Mouse (Mus musculus) cerebellum, adult 18-20 months (tissue): ENCODE measurements at regions not wholly inside any gene's neighbourhood (a gene's known extent, or its start where the extent isn't known, plus 50 kb on each side); places are given as distances from the start of the nearest gene placed in this dataset.
"Not testable (repeated sequence)": the region's sequence is repeated elsewhere in the genome, so short reads cannot be mapped to it uniquely, and the experiment has no call there.

Experiments
- DNase-seq, 2 experiments: peaks; one replicate each; pipeline ENCODE4 v3.0.0; 2021

GRCm38 (mm10) chr9:86095460-86095859 lies 253.3 kb downstream of the Tpbg start:
- DNase-seq: no peak

GRCm38 (mm10) chr9:86096246-86096645 lies 254.1 kb downstream of the Tpbg start:
- DNase-seq: no peak

GRCm38 (mm10) chr9:86099325-86099724 lies 257.1 kb downstream of the Tpbg start:
- no peak for DNase-seq

GRCm38 (mm10) chr9:86101360-86102086 lies 259.3 kb downstream of the Tpbg start:
- DNase-seq: no peak

- no peak for DNase-seq
Observed at GRCm38 (mm10) chr9:86103607-86104006, 261.4 kb downstream of the Tpbg start.

- no peak for DNase-seq
Observed at GRCm38 (mm10) chr9:86104664-86105063, 262.5 kb downstream of the Tpbg start.

- no peak for DNase-seq
Observed at GRCm38 (mm10) chr9:86105851-86106250, 263.7 kb downstream of the Tpbg start.

GRCm38 (mm10) chr9:86109906-86110305 lies 267.7 kb downstream of the Tpbg start:
- DNase-seq: no peak

GRCm38 (mm10) chr9:86119370-86119769 lies 277.2 kb downstream of the Tpbg start:
- DNase-seq: no peak

GRCm38 (mm10) chr9:86135617-86136016 lies 293.4 kb downstream of the Tpbg start:
- DNase-seq: not testable (repeated sequence)

- DNase-seq: no peak
Observed at GRCm38 (mm10) chr9:86145903-86146302, 303.7 kb downstream of the Tpbg start.

- DNase-seq: no peak
Observed at GRCm38 (mm10) chr9:86160316-86160715, 304.4 kb downstream of the Ube2cbp start.

GRCm38 (mm10) chr9:86166362-86167067 lies 298.2 kb downstream of the Ube2cbp start:
- DNase-seq: peak; percentile 73 to 91

GRCm38 (mm10) chr9:86170756-86171155 lies 294.0 kb downstream of the Ube2cbp start:
- peak; percentile 25 to 55 for DNase-seq

GRCm38 (mm10) chr9:86186751-86187747 lies 277.7 kb downstream of the Ube2cbp start:
- no peak for DNase-seq

- DNase-seq: no peak
Observed at GRCm38 (mm10) chr9:86188873-86189272, 275.9 kb downstream of the Ube2cbp start.

- no peak for DNase-seq
Observed at GRCm38 (mm10) chr9:86205041-86205440, 259.7 kb downstream of the Ube2cbp start.

- no peak for DNase-seq
Observed at GRCm38 (mm10) chr9:86208334-86208925, 256.3 kb downstream of the Ube2cbp start.

GRCm38 (mm10) chr9:86211267-86211666 lies 253.5 kb downstream of the Ube2cbp start:
- no peak for DNase-seq

GRCm38 (mm10) chr9:86219669-86220068 lies 245.1 kb downstream of the Ube2cbp start:
- DNase-seq: peak in 1 of 2 experiments; percentile 4

- DNase-seq: no peak
Observed at GRCm38 (mm10) chr9:86224530-86224929, 240.2 kb downstream of the Ube2cbp start.

GRCm38 (mm10) chr9:86230673-86231350 lies 233.9 kb downstream of the Ube2cbp start:
- DNase-seq: no peak
